Mouse (Mus musculus): ENCODE data around the gene Entr1. TPM values are rescaled to one million over a fixed set of nuclear protein-coding genes. Genes with fewer than 3 reads are reported as not detected.
A peak's percentile ranks its signal among the peaks of the same experiment; 100 is the strongest.

Gene Entr1
- polyA plus RNA-seq, 1 experiment from 2014 or later, result 137 TPM

DNA sequence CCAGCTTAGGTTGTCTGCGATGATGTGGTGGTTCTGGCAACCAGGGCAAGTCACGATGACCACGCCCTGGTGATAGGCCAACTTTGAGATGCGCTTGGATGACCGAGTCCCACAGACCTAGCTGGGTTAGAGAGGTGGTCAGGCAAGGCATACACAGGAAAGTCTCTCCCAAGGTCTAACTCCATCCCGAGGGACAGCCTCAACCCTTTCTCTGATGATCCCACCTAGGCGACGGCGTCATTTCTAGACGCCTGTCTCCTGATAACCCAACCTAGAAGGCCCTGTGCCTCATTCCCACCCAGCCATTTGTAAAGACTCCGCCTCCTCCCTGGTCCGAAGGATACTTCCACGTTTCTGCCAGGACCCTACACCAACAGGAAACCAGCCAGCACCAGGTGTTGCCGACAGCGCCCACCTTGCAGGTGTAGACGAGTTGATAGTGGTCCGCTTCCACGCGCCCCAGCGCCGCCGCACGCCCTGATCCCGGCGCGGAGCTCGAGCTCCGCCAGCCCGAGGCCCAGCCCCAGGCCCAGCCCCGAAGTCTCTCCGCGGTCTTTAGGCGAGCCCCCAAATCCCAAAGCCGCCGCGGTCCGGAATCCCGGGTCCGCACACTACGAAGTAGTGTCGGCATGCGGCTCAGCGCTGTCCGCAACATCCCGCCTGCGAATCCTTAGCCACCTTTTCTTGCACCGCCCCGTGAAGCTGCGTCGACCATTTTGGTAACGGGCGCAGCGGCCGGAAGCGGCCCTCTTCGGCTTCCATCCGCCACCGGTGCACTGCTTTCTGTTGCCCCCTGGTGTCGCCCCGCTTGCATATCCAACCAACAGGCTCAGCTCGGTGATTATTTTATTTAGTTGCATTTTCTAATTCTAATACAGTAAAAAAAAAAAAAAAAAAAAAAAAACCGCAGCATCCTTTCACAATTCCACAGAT lies 37.5 kb downstream of the Entr1 start, which contains the start of gene Dnlz:
Dnlz (minus strand) TSS at position 753 of the 933 bp plus-strand sequence.
- ATAC-seq (replicated peaks; ENCODE audit: low FRiP score) (peak; percentile 83), DNase-seq (ENCODE audit: low spot score) (peak; percentile 96)
- peak within 1 kb of the TSS; percentile 82 for H3K4me3 ChIP-seq (ENCODE audit: low read depth, low read length)
- peaks cover 9% of the 10 kb centered on the region for H3K4me1 ChIP-seq (replicated peaks; ENCODE audit: control insufficient read depth, insufficient read depth, low read length)
- H3K27ac ChIP-seq (ENCODE audit: low read depth, low read length), result 0 out of 2 replicates have a peak within 1 kb of the TSS, but pooled peaks have one; percentile 8
- no peaks in the 10 kb centered on the region for H3K9me3 ChIP-seq (ENCODE audit: control insufficient read depth, low read length)
- WGBS, result 3% methylated on average over 62 of the region's 62 CpGs
- peaks cover 3% of the 10 kb centered on the region; the same call in 1 of the 2 replicates for H3K36me3 ChIP-seq (ENCODE audit: control insufficient read depth, insufficient read depth, low read length)
- peak within 1 kb of the TSS; percentile 92 for H3K9ac ChIP-seq (ENCODE audit: low read length)
- H3K4me2 ChIP-seq (ENCODE audit: low read depth, low read length, severe bottlenecking), result peak within 1 kb of the TSS; percentile 89
- no peaks in the 10 kb centered on the region for H3K27me3 ChIP-seq (ENCODE audit: control insufficient read depth, insufficient read depth, low read length)

DNA sequence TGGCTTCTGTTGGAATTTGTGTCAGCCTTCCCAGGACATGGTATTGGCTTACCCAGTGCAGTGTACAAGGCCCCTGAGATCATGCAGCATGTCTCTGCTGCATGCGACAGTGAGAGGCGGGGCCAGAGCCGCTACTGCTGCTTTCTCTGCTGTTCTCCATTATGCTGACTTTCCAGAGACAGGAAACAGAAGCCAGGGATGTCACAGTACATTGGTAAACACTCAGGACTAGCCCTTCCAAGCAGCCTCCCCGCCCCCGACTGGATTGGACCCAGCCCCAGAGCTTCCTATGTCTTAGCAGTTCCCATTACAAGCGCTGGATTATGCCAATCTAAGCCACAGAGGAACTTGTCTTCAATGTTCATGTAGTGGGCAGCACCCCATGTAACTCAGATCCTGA lies 40.9 kb downstream of the Entr1 start:
- ATAC-seq (replicated peaks; ENCODE audit: low FRiP score), result no peak
- Histone ChIP-seq H3K27me3 (ENCODE audit: control insufficient read depth, insufficient read depth, low read length) (no peaks in the 10 kb centered on the region), H3K27ac (ENCODE audit: low read depth, low read length) (no peak overlapping the region), H3K9ac (ENCODE audit: low read length) (no peak overlapping the region), H3K4me1 (replicated peaks; ENCODE audit: control insufficient read depth, insufficient read depth, low read length) (peaks cover 9% of the 10 kb centered on the region), H3K9me3 (ENCODE audit: control insufficient read depth, low read length) (no peaks in the 10 kb centered on the region), H3K36me3 (ENCODE audit: control insufficient read depth, insufficient read depth, low read length) (peaks cover 3% of the 10 kb centered on the region; the same call in 1 of the 2 replicates), H3K4me3 (ENCODE audit: low read depth, low read length) (no peak overlapping the region), H3K4me2 (ENCODE audit: low read depth, low read length, severe bottlenecking) (no peak overlapping the region)
- WGBS, result 73% methylated on average over 6 of the region's 6 CpGs
- no peak for DNase-seq (ENCODE audit: low spot score)

DNA sequence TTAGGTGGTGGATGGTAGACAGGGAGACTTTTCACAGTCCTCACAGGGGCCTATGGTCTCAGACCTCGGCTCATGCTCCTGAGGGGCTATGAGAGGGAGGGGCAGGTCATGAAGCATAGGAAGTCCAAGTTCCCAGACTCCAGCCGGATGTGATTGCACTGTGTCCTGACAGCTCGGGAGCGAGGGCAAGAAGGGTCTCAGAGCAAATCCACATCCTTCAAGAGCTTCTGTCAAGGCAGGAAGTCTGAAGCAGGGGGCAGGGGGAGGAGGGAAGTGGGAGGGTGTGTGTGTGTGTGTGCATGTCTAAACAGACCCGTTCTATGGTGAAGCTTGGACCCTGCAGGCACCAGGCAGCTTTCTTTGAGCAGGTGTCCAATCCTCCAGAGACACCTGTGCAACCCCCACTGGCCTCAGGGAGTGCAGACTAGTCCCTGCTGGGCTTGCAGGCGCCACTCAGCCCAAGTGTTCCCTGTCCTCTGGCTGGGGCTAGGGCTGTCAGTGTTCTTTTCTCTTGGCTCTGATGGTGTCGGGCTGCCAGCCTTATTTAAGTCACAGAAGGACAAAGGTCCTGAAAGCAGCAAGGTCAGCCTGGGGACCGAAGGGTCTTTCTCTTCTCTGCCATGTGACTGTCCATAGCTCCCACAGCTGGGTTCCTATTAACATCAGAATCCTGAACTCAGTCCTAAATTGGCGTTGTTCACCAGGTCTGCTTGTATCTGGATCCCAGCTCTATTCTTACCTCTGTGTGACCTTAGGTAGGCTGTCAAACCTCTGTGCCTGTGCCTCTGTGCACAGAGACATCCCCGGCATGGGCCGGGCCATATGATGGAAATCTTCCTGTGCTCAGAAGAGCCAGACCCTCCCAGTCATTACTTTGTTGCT lies 46.3 kb downstream of the Entr1 start:
- DNase-seq (ENCODE audit: low spot score), result no peak
- 83% methylated on average over 11 of the region's 11 CpGs for WGBS
- Histone ChIP-seq H3K9me3 (ENCODE audit: control insufficient read depth, low read length) (no peaks in the 10 kb centered on the region), H3K27ac (ENCODE audit: low read depth, low read length) (no peak overlapping the region), H3K27me3 (ENCODE audit: control insufficient read depth, insufficient read depth, low read length) (no peaks in the 10 kb centered on the region), H3K4me2 (ENCODE audit: low read depth, low read length, severe bottlenecking) (no peak overlapping the region), H3K36me3 (ENCODE audit: control insufficient read depth, insufficient read depth, low read length) (peaks cover 7% of the 10 kb centered on the region; the same call in 1 of the 2 replicates), H3K4me1 (replicated peaks; ENCODE audit: control insufficient read depth, insufficient read depth, low read length) (no peaks in the 10 kb centered on the region), H3K4me3 (ENCODE audit: low read depth, low read length) (no peak overlapping the region), H3K9ac (ENCODE audit: low read length) (no peak overlapping the region)
- no peak for ATAC-seq (replicated peaks; ENCODE audit: low FRiP score)

- no peak overlapping the region for H3K27ac ChIP-seq (ENCODE audit: low read depth, low read length)
- WGBS, result 95% methylated on average over 10 of the region's 10 CpGs
These were observed 47.1 kb downstream of the Entr1 start for GRCm38 (mm10) chr2:26342044-26342443.

DNA sequence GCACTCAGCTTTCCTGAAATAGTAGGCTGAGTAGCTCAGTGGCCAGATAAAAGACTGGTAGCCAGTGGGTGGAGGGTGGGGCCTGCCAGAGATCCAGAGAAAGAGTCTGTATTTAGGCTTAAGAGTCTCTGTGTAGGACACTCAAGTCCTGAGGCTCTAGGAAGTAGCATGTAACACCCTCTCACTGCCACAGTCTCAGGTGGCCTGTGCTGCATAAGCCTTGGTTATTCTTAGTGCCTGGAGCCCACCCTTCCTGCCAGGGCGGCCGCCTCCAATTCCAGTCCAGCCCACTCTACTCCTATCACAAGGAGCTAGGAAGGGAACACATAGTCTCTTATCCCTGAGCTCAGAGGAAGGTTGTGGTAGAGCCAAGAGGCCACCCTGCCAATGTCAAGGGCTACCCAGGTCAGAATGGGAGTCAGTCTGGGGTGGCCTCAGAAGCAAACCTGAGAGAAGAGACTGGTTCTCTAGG lies 47.6 kb downstream of the Entr1 start:
- no peak for DNase-seq (ENCODE audit: low spot score)
- Histone ChIP-seq H3K27me3 (ENCODE audit: control insufficient read depth, insufficient read depth, low read length) (no peaks in the 10 kb centered on the region), H3K27ac (ENCODE audit: low read depth, low read length) (no peak overlapping the region)

More at GRCm38 (mm10) chr2:26342044-26342443, 47.1 kb downstream of the Entr1 start:
- H3K9ac ChIP-seq (ENCODE audit: low read length), result no peak overlapping the region
- H3K4me2 ChIP-seq (ENCODE audit: low read depth, low read length, severe bottlenecking), result no peak overlapping the region
- DNase-seq (ENCODE audit: low spot score) (no peak), ATAC-seq (replicated peaks; ENCODE audit: low FRiP score) (no peak)
- no peaks in the 10 kb centered on the region for H3K9me3 ChIP-seq (ENCODE audit: control insufficient read depth, low read length)
- H3K36me3 ChIP-seq (ENCODE audit: control insufficient read depth, insufficient read depth, low read length), result peaks cover 7% of the 10 kb centered on the region; the same call in 1 of the 2 replicates
- H3K27me3 ChIP-seq (ENCODE audit: control insufficient read depth, insufficient read depth, low read length), result no peaks in the 10 kb centered on the region
- no peak overlapping the region for H3K4me3 ChIP-seq (ENCODE audit: low read depth, low read length)
- no peaks in the 10 kb centered on the region for H3K4me1 ChIP-seq (replicated peaks; ENCODE audit: control insufficient read depth, insufficient read depth, low read length)

GRCm38 (mm10) chr2:26339204-26339551 lies 49.9 kb downstream of the Entr1 start:
- no peak overlapping the region for H3K9ac ChIP-seq (ENCODE audit: low read length)
- H3K27me3 ChIP-seq (ENCODE audit: control insufficient read depth, insufficient read depth, low read length), result no peaks in the 10 kb centered on the region
- ATAC-seq (replicated peaks; ENCODE audit: low FRiP score) (no peak), DNase-seq (ENCODE audit: low spot score) (no peak)
- H3K4me2 ChIP-seq (ENCODE audit: low read depth, low read length, severe bottlenecking), result no peak overlapping the region
- no peaks in the 10 kb centered on the region for H3K9me3 ChIP-seq (ENCODE audit: control insufficient read depth, low read length)
- 91% methylated on average over 5 of the region's 5 CpGs for WGBS
- peaks cover 3% of the 10 kb centered on the region; the same call in 1 of the 2 replicates for H3K36me3 ChIP-seq (ENCODE audit: control insufficient read depth, insufficient read depth, low read length)
- no peak overlapping the region for H3K4me3 ChIP-seq (ENCODE audit: low read depth, low read length)
- H3K4me1 ChIP-seq (replicated peaks; ENCODE audit: control insufficient read depth, insufficient read depth, low read length), result no peaks in the 10 kb centered on the region
- H3K27ac ChIP-seq (ENCODE audit: low read depth, low read length), result no peak overlapping the region

More for the DNA sequence above, 47.6 kb downstream of the Entr1 start:
- Histone ChIP-seq H3K4me1 (replicated peaks; ENCODE audit: control insufficient read depth, insufficient read depth, low read length) (no peaks in the 10 kb centered on the region), H3K36me3 (ENCODE audit: control insufficient read depth, insufficient read depth, low read length) (peaks cover 3% of the 10 kb centered on the region; the same call in 1 of the 2 replicates), H3K9ac (ENCODE audit: low read length) (no peak overlapping the region), H3K9me3 (ENCODE audit: control insufficient read depth, low read length) (no peaks in the 10 kb centered on the region), H3K4me2 (ENCODE audit: low read depth, low read length, severe bottlenecking) (no peak overlapping the region), H3K4me3 (ENCODE audit: low read depth, low read length) (no peak overlapping the region)
- ATAC-seq (replicated peaks; ENCODE audit: low FRiP score), result no peak
- whole genome bisulfite sequencing, result 85% methylated on average over 2 of the region's 2 CpGs

DNA sequence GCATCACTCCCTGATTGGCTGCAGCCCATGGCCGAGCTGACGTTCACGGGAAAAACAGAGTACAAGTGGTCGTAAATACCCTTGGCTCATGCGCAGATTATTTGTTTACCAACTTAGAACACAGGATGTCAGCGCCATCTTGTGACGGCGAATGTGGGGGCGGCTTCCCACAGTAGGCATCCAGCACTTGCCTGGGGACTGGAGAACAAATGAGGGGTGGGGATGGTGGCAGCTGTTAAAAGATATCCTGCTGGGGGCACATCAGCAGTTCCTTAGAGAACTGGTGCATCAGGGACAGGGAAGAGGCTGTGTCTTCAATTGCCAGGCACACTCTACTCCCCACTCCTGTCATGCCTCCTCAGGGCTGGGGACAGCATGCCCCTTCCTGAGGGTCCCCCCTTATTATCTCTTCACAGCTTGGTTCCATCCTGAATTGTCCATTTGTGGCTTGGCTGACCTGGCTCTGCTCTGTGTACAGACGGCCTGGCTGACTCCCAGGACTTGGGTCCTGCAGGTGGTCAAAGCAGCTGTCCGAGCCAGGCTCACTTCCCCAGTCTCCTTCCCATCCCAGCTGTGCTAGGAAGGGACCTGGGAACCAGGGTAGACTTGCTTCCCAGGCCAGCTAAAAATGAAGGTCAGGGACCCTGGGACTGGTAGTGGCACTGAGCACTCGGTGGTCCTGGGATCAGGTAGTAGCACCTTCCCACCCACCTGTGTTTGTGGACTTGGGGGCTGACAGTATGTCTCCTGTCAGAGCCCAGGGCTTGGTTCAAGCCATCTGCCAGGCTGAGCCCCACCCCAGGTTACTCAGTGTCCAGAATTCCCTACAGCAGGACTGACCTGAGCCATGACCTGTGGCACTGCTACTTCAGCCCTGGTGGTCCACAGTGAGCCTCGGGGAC lies 50.6 kb downstream of the Entr1 start:
- 91% methylated on average over 8 of the region's 13 CpGs for WGBS
- H3K4me1 ChIP-seq (replicated peaks; ENCODE audit: control insufficient read depth, insufficient read depth, low read length), result no peaks in the 10 kb centered on the region
- no peaks in the 10 kb centered on the region for H3K27me3 ChIP-seq (ENCODE audit: control insufficient read depth, insufficient read depth, low read length)
- DNase-seq (ENCODE audit: low spot score) (no peak), ATAC-seq (replicated peaks; ENCODE audit: low FRiP score) (no peak)
- H3K27ac ChIP-seq (ENCODE audit: low read depth, low read length), result no peak overlapping the region
- no peak overlapping the region for H3K4me3 ChIP-seq (ENCODE audit: low read depth, low read length)
- H3K9me3 ChIP-seq (ENCODE audit: control insufficient read depth, low read length), result no peaks in the 10 kb centered on the region
- H3K9ac ChIP-seq (ENCODE audit: low read length), result no peak overlapping the region
- H3K36me3 ChIP-seq (ENCODE audit: control insufficient read depth, insufficient read depth, low read length), result peaks cover 3% of the 10 kb centered on the region; the same call in 1 of the 2 replicates
- H3K4me2 ChIP-seq (ENCODE audit: low read depth, low read length, severe bottlenecking), result no peak overlapping the region

All from forebrain, embryonic 11.5 days (tissue).